Mouse (Mus musculus) hindbrain, embryonic 16.5 days (tissue): ENCODE data around the gene Gpd1. TPM values are rescaled to one million over a fixed set of nuclear protein-coding genes. Genes with fewer than 3 reads are reported as not detected.
A peak's percentile ranks its signal among the peaks of the same experiment; 100 is the strongest.

Experiments used
- ATAC-seq: fragments of 200-750 bp; cut with Nextera tagmentation; 2 replicates; pipeline ENCODE4 v1.8.0; 2017; ENCODE audit warnings: moderate TSS enrichment, moderate library complexity
- H3K27ac ChIP-seq: fragments of 300-500 bp; sonication (generic); 2 replicates; pipeline ENCODE4 v1.5.1; 2014; ENCODE audit warnings: low read depth, mild to moderate bottlenecking, control low read depth, low read length, moderate library complexity
- H3K27me3 ChIP-seq: fragments of 300-500 bp; sonication (generic); replicated peaks from 2 replicates; pipeline ENCODE4 v1.6.1; 2014; ENCODE audit warnings: low read length; ENCODE audit not compliant: control insufficient read depth, insufficient read depth
- H3K36me3 ChIP-seq: fragments of 300-500 bp; sonication (generic); 2 replicates; pipeline ENCODE4 v1.6.1; 2014; ENCODE audit warnings: mild to moderate bottlenecking, low read length, moderate library complexity, mixed read lengths; ENCODE audit not compliant: control insufficient read depth, insufficient read depth
- H3K4me1 ChIP-seq: fragments of 300-500 bp; sonication (generic); 2 replicates; pipeline ENCODE4 v1.6.1; 2014; ENCODE audit warnings: low read depth, low read length; ENCODE audit not compliant: control insufficient read depth, insufficient read depth
- H3K4me2 ChIP-seq: fragments of 300-500 bp; sonication (generic); 2 replicates; pipeline ENCODE4 v1.6.1; 2014; ENCODE audit warnings: mild to moderate bottlenecking, low read length, control low read depth, moderate library complexity
- H3K4me3 ChIP-seq: fragments of 300-500 bp; sonication (generic); 2 replicates; pipeline ENCODE4 v1.5.1; 2014; ENCODE audit warnings: mild to moderate bottlenecking, low read length, control low read depth, moderate library complexity
- H3K9ac ChIP-seq: fragments of 300-500 bp; sonication (generic); 2 replicates; pipeline ENCODE4 v1.6.1; 2014; ENCODE audit warnings: low read depth, mild to moderate bottlenecking, control low read depth, low read length, moderate library complexity
- H3K9me3 ChIP-seq: fragments of 300-500 bp; sonication (generic); 2 replicates; pipeline ENCODE4 v1.6.1; 2014; ENCODE audit warnings: mild to moderate bottlenecking, low read length, moderate library complexity; ENCODE audit not compliant: control insufficient read depth
- WGBS: fragments of 180-500 bp; shearing (Covaris S2); extraction: QIAGEN DNeasy Blood & Tissue Kit; methylation state at CpG from one replicate; pipeline ENCODE4 v1.1.7; 2014; 5-methylcytosine and 5-hydroxymethylcytosine counted together
- polyA plus RNA-seq: library from polyadenylated mRNA; unstranded; fragments of >200 nt; fragmentation: Nextera tagmentation; extraction: Ambion mirVana; gene quantifications from 2 replicates; pipeline ENCODE4 v1.2.1, GENCODE M21; 2015

Gpd1 gene
- polyA plus RNA-seq, result 3.1 and 4.6 TPM in 2 replicates

DNA sequence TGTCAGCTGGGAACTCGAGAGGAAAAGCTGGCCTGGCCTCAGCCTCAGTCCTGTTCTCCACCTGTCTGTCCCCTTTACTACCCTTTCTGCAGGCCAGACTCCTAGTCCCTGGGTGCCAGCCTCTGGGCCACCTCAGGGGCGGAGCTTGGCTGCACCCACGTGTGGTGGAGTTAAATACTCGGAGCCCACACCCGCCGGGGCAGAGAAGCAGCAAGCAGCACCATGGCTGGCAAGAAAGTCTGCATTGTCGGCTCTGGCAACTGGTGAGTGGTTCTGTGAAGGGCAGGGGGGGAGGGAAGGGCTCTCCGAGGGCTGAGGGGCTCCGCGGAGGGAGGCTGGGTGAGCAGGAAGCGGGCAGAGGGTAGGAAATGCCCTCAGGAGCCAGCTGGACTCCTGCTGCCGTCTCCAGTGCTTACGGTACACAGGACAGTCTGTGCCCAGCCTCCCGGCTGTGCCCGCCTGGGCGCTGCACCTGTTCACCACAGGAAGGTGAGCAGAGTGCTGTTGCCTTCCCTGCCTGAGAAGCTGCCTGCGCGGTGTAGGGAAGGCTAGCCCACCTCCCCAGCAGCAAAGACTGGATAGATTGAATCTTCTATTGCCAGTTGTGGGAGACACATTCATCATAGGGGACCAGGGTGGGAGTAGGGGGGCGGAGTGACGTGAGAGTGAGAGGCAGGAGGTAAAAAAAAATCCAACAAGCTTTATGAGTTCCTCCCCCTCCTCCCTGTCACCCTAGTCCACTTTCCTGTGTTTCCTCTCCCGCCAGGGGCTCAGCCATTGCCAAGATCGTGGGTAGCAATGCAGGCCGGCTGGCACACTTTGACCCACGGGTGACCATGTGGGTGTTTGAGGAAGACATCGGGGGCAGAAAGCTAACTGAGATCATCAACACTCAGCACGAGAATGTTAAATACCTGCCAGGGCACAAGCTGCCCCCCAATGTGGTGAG, at the start of gene Gpd1:
Gpd1 (plus strand) TSS at position 130 of the 949 bp plus-strand sequence.
- ATAC-seq, result peak; percentile 28; the same call in 1 of the 2 replicates
- H3K36me3 ChIP-seq, result peaks cover 15% of the 10 kb centered on the region

DNA sequence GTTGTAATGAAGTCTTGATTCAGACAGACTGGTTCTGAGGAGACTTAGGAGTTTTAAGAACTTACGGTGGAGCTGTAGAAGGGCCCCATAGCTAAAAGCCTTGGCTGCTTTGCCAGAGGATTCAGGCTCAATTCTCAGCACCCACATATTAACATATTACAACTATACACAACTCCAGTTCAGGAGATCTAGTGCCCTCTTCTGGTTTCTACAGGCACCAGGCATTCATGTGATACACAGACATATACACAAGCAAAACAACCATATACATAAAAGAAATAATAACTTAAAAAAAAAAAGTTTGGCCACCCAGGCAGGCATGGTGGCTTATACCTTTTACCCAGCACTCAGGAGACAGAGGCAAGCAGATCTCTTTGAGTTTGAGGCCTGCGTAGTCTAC, 49.8 kb upstream of the Gpd1 start:
- Histone ChIP-seq H3K27me3 (no peaks in the 10 kb centered on the region), H3K4me1 (peaks cover 49% of the 10 kb centered on the region), H3K27ac (no peak overlapping the region), H3K36me3 (no peaks in the 10 kb centered on the region), H3K9ac (no peak overlapping the region), H3K4me3 (no peak overlapping the region), H3K9me3 (no peaks in the 10 kb centered on the region), H3K4me2 (no peak overlapping the region)
- 98% methylated on average over 2 of the region's 2 CpGs for WGBS
- no peak for ATAC-seq

More for the DNA sequence above, at the start of gene Gpd1:
- H3K4me2 ChIP-seq, result no peak within 1 kb of the TSS; the same call in 1 of the 2 replicates
- H3K27ac ChIP-seq, result peak within 1 kb of the TSS; percentile 31
- no peaks in the 10 kb centered on the region for H3K9me3 ChIP-seq
- H3K9ac ChIP-seq, result peak within 1 kb of the TSS; percentile 41
- WGBS, result 54% methylated on average over 26 of the region's 26 CpGs
- H3K4me3 ChIP-seq, result no peak within 1 kb of the TSS
- H3K27me3 ChIP-seq, result no peaks in the 10 kb centered on the region
- H3K4me1 ChIP-seq, result peaks cover 20% of the 10 kb centered on the region

DNA sequence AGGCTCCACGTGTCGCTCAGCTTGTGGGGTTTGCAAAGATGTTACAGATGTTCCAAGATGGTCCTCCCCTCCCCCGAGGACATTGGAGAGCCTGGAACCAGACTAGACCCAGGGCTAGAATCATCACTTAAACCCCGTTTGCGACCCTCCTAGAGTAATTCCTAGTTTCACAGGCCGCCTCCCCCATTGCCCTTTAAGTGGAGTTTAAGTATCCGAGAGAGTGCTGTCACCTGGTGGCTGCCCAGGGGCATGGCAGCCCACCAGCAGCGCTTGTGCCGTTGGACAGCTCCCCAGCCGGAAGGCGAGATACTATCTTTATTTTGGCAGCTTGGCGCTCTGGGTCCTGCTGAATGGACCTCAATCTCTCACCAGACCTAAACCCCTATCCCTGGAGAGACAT, 48.4 kb upstream of the Gpd1 start:
- Histone ChIP-seq H3K9ac (peak overlapping the region; percentile 36; the same call in 1 of the 2 replicates), H3K36me3 (no peaks in the 10 kb centered on the region), H3K4me2 (peak overlapping the region; percentile 38), H3K27me3 (no peaks in the 10 kb centered on the region), H3K4me3 (no peak overlapping the region), H3K27ac (peak overlapping the region; percentile 54; the same call in 1 of the 2 replicates), H3K9me3 (no peaks in the 10 kb centered on the region), H3K4me1 (peaks cover 61% of the 10 kb centered on the region)
- ATAC-seq, result no peak
- WGBS, result 2% methylated on average over 12 of the region's 12 CpGs

GRCm38 (mm10) chr15:99669392-99669791, 47.9 kb upstream of the Gpd1 start:
- peak overlapping the region; percentile 93 for H3K27ac ChIP-seq
- H3K27me3 ChIP-seq, result no peaks in the 10 kb centered on the region
- H3K4me3 ChIP-seq, result no peak overlapping the region
- H3K4me2 ChIP-seq, result peak overlapping the region; percentile 80
- 0% methylated on average over 1 of the region's 1 CpGs for WGBS
- H3K9ac ChIP-seq, result no peak overlapping the region; the same call in 1 of the 2 replicates
- H3K4me1 ChIP-seq, result peaks cover 57% of the 10 kb centered on the region
- ATAC-seq, result no peak
- no peaks in the 10 kb centered on the region for H3K9me3 ChIP-seq
- H3K36me3 ChIP-seq, result no peaks in the 10 kb centered on the region

- no peaks in the 10 kb centered on the region for H3K36me3 ChIP-seq
- H3K27ac ChIP-seq, result peak within 1 kb of the TSS; percentile 93
- peak within 1 kb of the TSS; percentile 80 for H3K4me2 ChIP-seq
- 0% methylated on average over 48 of the region's 74 CpGs for WGBS
- H3K4me3 ChIP-seq, result peak within 1 kb of the TSS; percentile 77
- H3K4me1 ChIP-seq, result peaks cover 56% of the 10 kb centered on the region
- ATAC-seq, result peak; percentile 77
- peak within 1 kb of the TSS; percentile 97 for H3K9ac ChIP-seq
- H3K9me3 ChIP-seq, result no peaks in the 10 kb centered on the region
- no peaks in the 10 kb centered on the region for H3K27me3 ChIP-seq
These were observed 47.0 kb upstream of the Gpd1 start, which contains the start of gene Asic1 for GRCm38 (mm10) chr15:99670154-99670821. TSS of gene Asic1 (plus strand) at chr15:99670368.

- Histone ChIP-seq H3K36me3 (no peaks in the 10 kb centered on the region), H3K27ac (peak overlapping the region; percentile 93), H3K27me3 (no peaks in the 10 kb centered on the region), H3K4me2 (peak overlapping the region; percentile 80), H3K4me1 (peaks cover 54% of the 10 kb centered on the region), H3K4me3 (peak overlapping the region; percentile 77), H3K9ac (peak overlapping the region; percentile 97), H3K9me3 (no peaks in the 10 kb centered on the region)
- peak; percentile 14; the same call in 1 of the 2 replicates for ATAC-seq
- WGBS, result 8% methylated on average over 14 of the region's 17 CpGs
These were observed 46.2 kb upstream of the Gpd1 start for GRCm38 (mm10) chr15:99670964-99671670.

- Histone ChIP-seq H3K27me3 (no peaks in the 10 kb centered on the region), H3K27ac (no peak overlapping the region; the same call in 1 of the 2 replicates), H3K9me3 (no peaks in the 10 kb centered on the region), H3K9ac (peak overlapping the region; percentile 97), H3K4me3 (peak overlapping the region; percentile 77), H3K36me3 (no peaks in the 10 kb centered on the region), H3K4me1 (peaks cover 54% of the 10 kb centered on the region), H3K4me2 (peak overlapping the region; percentile 80)
- WGBS, result 69% methylated on average over 14 of the region's 14 CpGs
- no peak for ATAC-seq
These were observed 45.5 kb upstream of the Gpd1 start for GRCm38 (mm10) chr15:99671783-99672182.

- H3K9ac ChIP-seq, result 0 out of 2 replicates have a peak overlapping the region, but pooled peaks have one; percentile 19
These were observed 42.4 kb upstream of the Gpd1 start for GRCm38 (mm10) chr15:99674866-99675265.

More at GRCm38 (mm10) chr15:99674866-99675265, 42.4 kb upstream of the Gpd1 start:
- Histone ChIP-seq H3K9me3 (no peaks in the 10 kb centered on the region), H3K27me3 (no peaks in the 10 kb centered on the region), H3K4me1 (peaks cover 54% of the 10 kb centered on the region), H3K27ac (no peak overlapping the region), H3K36me3 (no peaks in the 10 kb centered on the region), H3K4me3 (peak overlapping the region; percentile 11; the same call in 1 of the 2 replicates), H3K4me2 (peak overlapping the region; percentile 35)
- WGBS, result 70% methylated on average over 3 of the region's 3 CpGs
- ATAC-seq, result no peak
